Mouse (Mus musculus) T-cell, adult 2 months (primary cell): ENCODE measurements around the gene Psmg4.

Experiments used
- DNase-seq: peaks from one replicate; pipeline ENCODE4 v3.0.0; 2022; ENCODE audit warnings: low spot score

Gene Psmg4

DNA sequence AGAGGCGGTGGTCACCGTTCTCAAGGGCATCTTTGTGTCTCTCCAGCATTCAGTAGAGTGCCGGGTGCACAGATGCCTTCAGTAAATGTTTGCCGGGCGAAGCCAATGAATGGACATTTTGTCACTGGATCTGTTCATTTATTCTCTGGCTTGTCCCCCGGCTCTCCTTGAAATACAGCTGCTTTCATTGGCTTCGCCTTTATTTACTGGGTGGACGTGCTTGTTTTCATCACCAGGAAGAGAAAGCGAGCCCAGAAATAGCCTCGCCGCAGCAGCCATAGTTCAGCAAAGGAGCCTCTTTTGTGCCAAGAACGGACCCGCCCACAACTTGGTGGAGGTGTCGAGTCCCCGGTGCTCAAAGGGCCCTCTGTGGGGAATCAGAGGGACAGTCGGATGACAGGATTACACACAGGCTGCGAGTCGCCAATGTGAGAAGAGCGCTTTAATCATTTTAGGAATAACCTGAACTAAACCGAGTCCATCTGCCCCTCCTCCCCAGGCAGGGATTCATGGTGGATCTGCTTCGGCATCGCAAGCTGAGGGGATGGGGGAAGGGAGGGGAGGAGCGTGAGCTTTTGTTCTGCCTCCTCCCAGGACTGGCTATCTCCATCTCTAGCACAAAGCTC lies 13.9 kb upstream of the Psmg4 start:
- peak; percentile 47 for DNase-seq

DNA sequence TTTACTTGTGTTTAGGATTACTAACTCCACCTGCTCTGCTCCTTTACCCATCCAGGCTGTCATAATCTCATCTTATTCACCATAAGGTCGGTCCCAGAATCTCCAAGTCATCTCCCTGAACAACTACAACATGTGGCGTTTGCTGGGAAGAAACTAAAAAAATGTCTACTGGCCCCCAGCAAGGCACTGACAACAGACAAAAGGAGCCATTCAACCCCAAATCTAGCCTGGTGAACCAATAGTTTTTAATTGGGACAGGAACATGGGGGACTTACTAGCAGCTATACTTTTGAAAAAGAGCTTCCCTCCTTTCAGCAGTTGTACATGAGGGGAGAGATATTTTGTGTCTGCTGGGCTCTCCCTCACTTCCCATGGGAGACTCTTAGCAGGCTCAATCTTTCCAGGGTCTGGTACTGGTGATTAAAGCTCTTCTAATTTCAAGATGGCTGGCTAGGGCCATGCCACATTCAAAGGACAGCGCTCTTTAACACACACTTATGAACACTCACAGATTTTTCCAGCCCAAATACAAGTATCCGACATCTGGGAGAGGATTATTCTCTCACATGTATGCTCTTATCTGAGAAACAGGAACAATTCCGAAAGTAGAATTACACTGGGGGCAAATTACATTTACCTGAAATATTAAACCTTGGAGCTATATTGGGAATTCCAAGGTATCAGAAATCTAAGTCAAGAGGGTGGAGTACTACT lies 13.1 kb upstream of the Psmg4 start:
- DNase-seq: no peak

DNA sequence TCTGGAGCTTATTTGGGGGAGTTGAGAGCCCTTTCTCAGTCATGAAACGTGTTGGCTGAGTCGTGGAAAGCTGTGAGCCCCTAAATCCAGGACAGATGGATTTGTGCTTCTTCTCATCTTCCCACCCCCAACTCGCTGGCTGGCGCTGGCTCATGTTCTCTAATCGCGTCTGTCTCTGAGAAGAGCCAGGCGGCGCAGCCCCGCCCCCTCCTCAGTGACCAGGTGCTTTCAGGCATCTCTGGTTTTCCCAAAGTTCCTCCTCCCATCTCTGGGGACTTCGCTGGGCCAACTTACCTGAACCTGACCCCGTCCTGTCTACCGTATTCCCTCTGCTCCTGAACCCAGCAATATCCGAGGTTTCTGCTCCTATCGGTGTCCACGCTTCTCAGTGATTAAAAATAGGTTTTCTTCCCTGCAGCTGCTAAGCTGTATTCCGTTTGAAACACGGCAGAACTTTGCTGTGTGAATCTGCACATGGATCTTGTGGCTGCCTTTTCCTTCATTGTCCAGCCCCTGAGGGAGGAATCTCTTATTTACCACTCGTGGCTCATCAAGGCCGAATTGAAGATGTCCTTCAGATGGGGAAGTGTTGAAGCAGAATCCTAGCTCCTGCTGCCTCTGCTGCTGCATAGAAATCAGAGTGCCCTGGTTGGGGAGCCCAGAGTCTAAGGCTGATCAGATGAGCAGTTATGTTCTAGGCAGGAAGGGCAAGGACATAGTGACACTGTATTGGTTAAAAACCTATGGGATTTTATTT lies 12.3 kb upstream of the Psmg4 start:
- DNase-seq: no peak

DNA sequence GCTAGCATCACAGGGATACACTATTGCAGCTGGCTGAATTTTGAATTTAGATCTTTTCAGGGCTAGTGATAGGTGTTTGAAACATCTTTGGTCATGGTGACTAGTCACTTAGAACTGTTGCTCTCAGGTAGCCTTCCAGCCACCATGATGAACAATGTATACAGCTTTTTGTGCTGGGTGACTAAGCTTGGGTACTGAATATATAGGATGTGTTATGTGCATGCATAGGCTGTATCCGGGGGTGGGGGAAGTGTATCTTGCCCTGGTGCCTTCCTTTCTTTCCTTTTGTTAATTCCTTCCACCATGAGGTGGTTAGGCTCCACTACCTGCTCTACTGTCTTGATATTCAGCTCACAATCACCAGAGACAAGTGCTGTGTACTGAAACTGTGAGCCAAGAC lies 11.3 kb upstream of the Psmg4 start:
- no peak for DNase-seq

DNA sequence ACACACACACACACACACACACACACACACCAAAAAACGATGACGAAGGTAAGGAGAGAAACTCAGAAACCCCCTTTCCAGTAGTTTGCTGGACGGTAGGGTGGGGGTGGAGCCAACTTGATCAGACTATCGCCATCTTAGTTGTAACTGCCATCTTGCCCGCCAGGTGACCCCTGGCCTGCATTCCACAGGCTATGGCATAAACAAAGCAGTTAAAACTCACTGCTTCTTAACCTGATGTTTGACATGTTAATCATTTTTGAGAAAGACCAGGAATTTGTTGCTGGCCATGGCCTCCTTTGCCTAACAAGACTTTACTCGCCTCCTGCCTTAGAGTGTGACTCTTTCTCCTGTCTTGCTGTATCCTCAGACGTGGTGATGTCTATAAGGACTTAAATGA lies 10.1 kb upstream of the Psmg4 start:
- DNase-seq: no peak

DNA sequence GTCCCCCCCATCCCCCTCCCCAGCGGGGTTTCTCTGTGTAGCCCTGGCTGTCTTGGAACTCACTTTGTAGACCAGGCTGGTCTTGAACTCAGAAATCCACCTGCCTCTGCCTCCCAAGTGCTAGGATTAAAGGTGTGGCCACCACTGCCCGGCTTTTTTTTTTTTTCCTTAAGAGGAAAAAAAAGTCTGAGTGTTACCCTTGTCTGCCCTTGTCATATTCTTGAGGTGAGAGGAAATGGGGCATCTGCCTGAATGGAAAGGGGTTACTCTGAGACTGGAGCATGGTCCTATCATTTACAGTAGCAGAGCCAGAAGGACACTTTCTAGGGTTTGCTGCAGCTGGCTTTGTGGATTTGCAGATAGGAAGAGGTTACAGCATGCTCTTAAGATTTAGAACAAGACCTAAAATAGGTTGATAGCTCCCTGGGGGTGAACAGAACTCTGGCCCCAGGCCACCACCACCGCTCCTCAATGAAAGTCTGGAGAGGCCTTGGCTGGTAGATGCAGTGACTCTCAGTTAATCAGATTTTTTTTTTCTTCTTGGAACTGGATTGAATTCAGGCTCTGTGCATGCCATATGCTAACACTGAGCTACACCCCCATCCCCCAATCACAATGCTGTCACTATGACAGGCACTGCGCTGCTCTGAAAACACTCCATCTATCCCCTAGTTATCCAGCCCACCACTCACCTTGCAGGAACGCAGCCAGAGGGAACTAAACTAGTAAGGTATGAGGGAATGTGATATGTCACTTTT lies 9.3 kb upstream of the Psmg4 start:
- no peak for DNase-seq

DNA sequence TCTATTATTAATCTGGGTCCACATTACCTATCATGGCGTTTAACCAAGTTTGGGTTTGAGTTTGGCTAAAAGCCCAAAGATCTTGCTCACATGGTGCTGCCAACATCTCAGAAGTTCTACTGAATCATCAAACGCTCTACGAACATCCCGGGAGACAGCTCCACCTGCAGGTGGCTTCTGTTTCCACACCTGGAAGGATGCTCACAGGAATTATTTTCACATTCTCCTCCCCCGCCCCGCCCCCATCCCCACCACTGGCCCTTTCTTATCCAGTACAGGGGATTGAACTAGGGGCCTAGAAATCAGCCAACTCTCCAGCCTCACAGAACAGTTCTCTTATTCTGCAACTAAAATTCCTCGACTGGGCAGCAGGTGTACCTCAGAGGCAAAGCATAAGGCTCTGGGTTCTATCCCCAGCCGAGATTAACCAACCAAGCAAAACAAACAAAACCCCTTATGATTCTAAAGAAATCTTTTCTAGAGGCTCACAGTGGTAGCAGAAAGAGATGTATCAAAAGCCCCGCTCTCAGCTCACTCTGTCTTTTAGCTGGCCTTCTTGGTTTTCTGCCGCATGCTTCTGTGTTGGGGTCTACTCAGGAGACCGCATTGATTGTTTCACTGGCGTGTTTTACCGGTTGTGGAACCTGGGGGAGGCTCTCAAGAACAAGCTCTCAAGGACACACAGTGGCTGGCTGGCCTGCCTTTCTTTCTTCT lies 8.4 kb upstream of the Psmg4 start:
- peak; percentile 73 for DNase-seq

DNA sequence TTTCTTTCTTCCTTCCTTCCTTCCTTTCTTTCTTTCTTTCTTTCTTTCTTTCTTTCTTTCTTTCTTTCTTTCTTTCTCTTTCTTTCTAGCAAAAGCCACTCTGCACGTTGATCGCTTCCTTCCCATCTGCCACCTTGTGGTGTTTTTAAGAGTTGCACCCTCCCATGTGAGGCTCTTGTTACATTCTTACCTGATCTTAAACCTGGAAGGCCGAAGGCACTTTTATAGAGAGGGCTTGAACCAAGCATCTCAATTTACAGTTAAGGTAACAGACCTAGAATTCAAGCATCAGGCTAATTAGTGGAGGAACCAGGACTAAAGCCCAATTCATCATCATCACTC lies 7.9 kb upstream of the Psmg4 start:
- DNase-seq: peak; percentile 64

DNA sequence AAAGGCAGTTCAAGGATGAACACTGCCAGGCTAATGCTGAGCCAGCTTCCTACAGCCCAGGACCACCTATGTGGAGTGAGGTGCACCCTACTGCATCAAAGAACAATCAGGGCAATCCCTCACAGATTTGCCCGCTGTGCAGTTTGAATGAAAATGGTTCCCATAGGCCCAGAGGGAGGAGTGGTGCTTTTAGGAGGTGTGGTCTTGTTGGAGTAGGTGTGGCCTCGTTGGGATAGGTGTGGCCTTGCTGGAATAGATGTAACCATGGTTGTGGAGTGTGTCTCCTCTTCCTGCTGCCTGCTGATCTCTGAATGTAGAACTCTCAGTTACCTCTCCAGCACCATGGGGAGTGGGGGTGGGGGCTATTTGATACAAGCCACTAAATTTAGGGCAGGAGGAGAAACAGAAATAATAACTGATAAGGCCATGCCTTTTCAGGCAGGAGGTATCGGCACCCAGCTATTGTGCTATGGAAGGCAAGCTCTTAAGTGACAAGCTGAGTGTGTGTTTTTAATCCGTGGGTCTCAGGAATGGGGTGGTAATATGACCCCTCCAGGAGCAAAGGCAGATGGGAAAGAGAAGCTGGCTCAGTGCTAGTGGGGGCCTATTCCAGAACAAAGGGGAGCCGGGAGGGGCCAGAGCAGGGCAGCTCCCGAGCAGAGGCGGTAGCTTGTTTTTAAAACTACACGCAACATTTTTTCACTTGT lies 6.5 kb upstream of the Psmg4 start:
- DNase-seq: no peak

DNA sequence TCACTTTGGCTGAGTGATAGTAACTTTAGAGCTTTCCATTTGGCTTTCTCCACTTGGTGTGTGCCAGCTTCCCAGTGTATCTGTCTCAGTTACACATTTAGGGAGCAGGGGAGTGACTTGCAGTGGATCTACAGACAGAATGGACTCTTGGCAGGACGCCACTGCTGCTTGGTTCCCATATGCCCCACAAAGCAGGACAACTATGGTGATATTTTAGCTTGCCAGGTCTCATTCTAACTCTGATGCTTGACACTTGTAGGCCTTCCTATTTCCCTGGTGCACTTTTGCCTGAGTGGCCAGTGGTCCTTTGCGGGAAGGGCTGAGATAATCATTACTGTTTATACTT lies 6.0 kb upstream of the Psmg4 start:
- DNase-seq: no peak

DNA sequence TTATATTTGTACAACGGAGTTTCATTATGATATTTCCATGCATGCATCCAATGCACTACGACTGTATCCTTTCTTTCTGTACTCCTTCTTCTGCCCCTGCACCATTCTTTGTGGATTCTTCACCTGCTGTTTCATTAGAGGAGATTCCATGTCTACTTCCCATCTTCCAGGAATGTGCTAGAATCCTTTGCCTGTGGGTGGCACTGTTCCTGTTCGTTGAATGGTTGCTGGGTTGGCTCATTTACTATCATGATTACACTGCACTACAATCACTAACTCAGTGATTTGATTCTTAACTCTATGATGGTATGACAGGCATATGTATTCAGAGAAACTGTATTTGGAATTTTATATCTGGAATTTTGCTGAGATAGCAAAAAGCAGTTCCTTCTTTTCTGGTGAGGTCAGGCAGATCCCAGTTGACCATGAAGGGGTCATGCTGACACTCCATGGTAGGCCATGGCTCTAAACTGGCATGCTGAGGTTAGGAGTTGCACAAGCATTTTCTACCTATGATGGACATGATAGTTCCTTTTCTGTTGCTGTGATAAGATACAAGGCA lies 5.1 kb upstream of the Psmg4 start:
- no peak for DNase-seq

DNA sequence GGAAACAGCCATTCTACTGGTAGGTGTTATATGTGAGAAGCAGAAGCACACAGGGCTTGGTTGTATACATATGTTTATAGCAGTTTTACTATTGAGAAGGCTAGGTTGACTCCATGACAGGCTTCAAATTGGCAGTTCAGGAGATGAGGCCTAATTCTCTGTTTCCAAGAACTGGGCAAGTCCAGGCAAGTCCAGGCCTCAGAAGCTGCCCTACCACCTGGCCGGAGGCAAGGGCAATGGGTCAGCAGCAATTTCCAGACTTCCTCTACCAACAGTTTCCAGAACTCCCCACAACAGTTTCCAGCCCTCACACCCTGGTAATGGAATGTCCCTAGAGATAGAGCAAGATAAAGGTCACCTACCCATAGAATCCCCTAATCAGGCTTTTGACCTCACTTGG lies 2.8 kb upstream of the Psmg4 start:
- no peak for DNase-seq

DNA sequence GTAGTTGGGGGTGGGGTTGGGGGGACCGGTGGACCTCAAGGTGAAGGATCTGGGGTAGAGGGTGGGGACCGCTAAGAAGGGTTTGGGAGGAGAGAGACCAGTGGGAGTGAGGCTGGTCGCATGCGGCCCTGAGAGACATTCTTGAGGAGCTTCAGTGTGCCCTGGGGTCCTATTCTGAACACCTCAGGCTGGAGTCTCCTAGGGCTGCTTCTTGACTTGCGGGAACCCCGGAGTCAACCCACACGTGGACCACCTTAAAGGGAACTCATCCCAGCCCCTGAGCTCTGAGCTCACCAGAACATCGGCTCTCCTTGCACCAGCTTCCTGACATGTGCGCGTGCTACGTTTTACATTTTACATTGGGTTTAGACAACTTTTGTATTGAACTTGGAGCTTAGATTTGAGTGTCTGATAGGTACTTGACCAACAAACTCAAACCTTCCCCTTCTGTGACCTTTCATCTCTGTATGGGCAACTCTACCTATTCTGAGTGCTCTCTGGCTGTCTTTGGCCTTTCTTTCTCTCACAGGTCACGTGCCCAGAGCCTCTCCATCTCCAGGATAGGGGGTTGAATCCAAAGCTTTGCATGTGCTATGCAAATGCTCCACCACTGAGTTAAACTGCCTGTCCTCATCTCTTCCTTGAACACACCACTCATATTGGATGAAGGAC lies 676 bp downstream of the Psmg4 start:
- DNase-seq: no peak

DNA sequence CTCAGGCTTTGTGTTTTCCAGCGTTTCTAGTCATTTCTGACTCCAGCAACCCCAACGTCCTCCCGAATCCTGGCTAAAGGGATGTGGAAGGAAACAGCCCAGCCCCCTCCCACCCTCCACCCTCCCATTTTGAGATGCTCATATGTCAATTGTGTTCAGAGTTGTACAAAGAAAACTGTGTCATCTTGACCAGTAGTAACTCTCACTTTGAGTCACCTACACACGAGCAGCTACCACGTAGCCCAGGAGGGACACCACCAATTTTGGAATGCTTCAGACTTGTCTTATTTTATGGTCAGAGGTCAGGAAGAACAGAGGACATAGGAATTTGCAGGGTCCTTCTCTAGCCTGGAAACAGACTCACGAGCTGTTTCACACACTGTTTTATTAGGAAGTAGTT lies 11.3 kb downstream of the Psmg4 start:
- DNase-seq: no peak

DNA sequence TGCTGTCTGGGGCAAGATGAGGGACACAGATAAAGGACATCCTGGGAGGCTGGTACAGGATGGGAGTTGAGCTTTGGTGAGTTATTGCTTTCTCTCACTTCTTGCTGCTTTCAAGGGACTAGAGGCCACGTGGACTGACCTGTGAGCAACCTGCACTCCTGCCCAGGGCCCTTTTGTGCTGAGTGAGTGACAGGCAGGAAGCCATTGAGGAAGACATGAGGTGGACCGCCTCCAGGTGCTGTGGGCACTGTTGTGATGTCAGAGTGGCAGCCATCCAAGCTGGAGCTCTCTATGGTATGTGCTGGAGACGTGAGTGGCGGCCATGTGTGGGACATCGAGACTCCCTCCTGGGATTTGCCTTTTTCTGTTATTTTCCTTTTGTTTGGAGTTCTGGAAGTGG lies 18.9 kb downstream of the Psmg4 start:
- DNase-seq: no peak

DNA sequence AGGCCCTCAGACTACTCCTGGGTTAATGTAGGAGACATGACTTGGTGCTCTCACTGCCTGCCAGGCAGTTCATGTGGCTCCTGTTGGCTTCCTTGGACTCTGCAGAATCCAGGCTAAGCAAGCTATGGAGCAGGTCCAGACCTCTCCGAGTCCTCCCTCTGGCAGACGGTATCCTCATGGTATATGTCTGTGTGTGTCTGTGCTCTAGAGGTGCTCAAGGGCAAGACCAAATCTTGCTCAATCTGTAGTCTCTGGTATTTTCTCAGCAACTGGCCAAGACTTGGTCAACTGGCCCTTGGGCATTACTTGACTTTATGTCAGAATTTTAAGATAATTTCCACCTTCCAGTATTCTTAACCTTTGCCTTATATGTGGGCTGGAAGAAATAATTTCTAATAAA lies 22.6 kb downstream of the Psmg4 start:
- DNase-seq: no peak

DNA sequence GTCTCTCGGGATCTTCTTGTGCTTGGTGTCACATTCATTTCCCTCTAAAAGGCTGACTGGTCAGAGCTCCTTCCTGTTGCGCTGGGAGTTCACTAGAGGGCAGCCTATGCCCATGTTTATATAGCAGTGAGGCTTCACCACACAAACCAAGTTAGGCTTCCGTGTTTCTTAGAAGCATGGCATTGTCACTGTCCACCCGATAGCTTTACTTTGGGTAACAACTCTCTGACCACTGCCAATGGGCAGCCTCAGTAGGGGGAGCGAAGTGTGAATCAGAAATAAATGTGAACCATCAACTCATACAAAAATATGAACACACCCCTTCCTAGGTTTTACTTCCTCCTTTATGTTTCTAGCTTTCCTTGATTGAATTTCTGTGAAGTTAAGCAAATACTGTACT lies 24.8 kb downstream of the Psmg4 start:
- DNase-seq: peak; percentile 51

DNA sequence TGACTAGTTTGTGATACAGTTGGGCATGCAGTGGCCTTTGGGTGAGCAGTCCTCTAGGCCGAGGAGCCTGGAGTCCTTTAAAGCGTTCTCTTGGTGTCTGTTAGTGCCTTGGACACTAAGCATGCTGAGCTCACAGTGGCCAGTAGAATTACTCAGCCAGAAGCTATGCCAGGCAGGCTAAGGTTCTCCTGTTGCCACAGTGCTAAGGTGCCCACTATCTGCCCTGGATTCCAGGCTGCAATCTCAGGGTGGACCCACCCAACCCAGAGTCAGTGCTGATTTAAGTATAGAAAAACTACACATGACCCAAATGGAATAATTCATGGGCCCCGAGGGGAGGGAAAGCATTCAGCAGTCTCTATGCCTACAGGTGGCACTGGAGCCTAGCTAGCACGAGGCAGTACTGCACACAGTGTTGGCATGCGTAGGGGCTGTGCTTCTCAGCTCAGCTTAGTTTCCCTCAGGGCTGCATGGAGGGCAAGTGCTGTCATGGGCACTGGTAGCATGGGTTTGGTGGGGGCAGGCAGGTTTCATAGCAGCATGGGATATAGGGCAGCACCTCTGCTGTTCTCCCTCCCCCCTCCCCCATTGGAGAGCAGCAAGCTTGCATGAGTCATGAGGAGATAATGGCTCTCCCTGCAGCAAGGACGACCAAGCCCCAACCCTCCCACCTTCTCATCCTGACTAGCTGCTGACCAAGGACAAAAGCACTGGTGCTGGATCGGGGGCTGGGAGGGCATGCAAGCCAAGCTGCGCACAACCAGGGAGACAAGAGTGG lies 29.8 kb downstream of the Psmg4 start:
- DNase-seq: no peak

DNA sequence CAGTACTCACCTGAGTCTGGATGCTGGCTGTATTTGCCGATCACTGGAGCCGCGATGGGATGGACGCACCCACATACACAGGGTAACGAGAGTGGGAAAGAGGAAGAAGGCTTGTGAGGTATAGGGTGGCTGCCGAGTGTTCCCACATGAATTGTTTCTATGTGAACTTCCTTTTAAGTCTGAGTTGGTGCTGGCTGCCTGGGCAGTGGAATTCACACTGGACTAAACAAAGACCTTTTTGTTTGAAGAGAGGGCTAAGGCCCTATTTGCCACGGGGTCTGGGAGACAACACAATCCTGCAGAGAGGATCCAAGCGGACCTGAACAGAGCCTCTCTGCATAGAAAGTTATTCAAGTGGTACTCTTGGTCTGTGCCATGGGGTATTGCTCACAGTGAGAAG lies 30.6 kb downstream of the Psmg4 start:
- DNase-seq: no peak

DNA sequence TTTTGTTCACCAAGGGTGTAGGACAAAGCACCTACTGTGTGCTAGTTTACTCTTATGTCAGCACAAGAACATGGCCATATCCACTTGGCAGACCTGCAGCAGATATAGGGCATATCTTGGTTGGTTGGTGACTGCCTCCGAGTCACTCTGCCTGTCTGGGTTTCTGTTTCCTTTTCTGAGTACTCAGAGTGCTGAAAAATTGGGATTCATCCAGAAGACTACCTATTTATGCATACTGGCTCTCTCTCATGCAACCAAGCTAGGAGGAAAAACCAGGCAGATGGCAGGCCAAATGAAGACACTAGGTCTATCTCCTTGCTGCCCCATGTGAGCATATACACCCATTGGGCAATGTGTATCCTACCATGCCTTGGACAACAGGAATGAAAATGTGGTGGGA lies 32.9 kb downstream of the Psmg4 start:
- no peak for DNase-seq
